Comparison of ENCODE assay signal across 8 mouse cellular contexts in the genomic region with DNA sequence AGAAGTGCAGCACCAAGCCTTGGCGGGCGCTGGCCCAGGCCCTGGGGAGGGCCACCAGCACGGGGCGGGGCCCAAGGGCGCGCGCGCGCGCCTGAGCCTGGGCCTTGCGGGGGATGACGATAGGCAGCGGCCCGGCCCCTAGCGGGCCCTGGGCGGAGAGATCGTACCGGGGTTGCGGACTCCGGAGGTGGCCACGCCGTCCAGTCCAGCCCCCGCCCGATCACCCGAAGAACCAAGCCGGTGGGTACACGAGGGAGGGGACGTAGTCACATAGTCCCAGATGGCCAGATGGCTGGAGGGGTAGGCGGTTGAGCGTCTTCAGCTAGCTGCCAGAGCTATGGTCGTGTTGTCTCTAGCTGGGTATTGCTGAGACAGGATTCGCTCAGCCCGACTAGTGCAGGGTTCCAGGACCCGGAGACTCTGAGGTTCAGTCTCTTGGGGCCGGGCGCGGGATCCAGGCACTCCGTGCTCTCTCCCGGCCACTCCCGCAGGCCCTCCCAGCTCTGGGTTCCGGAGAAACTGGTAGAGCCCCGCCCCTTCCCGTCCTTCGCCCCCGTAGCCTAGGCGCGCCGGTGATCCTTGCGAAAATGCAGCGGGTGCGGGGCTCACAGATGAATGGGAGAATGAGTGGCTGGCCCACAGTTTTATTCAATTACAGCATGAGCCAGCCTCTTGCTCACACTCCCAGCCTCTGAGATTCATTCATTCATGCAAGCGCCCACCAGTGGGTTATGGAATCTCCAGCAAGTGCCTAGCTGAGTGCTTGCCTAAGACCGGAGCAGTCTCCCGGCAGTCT. TPM values are rescaled to one million over a fixed set of nuclear protein-coding genes. Genes with fewer than 3 reads are reported as not detected.
A peak's percentile ranks its signal among the peaks of the same experiment; 100 is the strongest.
DNase-seq lines count a peak whose midpoint lies in the region; ATAC-seq and TF ChIP-seq lines count a peak whose summit lies in the region.

No protein-coding gene starts in this region.

- H3K27me3 ChIP-seq in cerebellum, adult 2 months (ENCODE audit: control insufficient read depth, insufficient read depth, low read length), result no peaks in the 10 kb centered on the region
- no peaks in the 10 kb centered on the region for H3K27me3 ChIP-seq in forebrain, postnatal 0 days (ENCODE audit: insufficient read depth, low read length)
- H3K27me3 ChIP-seq in lung, postnatal 0 days (replicated peaks; ENCODE audit: insufficient read depth, low read length), result no peaks in the 10 kb centered on the region

- ATAC-seq in forebrain, postnatal 0 days, result peak; percentile 62
- peak; percentile 22 to 40; a peak in 3 of 4 replicates for ATAC-seq in hematopoietic stem cell, adult 5-6 weeks (replicated peaks in 1 of 2; ENCODE audit: insufficient read depth in 1 of 2, low FRiP score in 2 of 2, low TSS enrichment in 1 of 2, low read depth in 1 of 2, poor library complexity in 2 of 2, severe bottlenecking in 2 of 2)
- ATAC-seq in lung, postnatal 0 days, result peak; percentile 57

- no peak for TF ChIP-seq CTCF in cerebellum, adult 2 months (IDR thresholded peaks at IDR 0.05; ENCODE audit: borderline replicate concordance, insufficient read depth, low read depth, low read length)
- TF ChIP-seq CTCF in forebrain, postnatal 0 days (IDR thresholded peaks at IDR 0.05; ENCODE audit: low read depth), result no peak
- TF ChIP-seq CTCF in lung, postnatal 0 days (IDR thresholded peaks at IDR 0.05), result 0 out of 2 replicates have a peak, but pooled peaks have one; percentile 18

- H3K9me3 ChIP-seq in forebrain, postnatal 0 days (ENCODE audit: low read length), result no peaks in the 10 kb centered on the region
- H3K9me3 ChIP-seq in lung, postnatal 0 days (ENCODE audit: low read length), result no peaks in the 10 kb centered on the region

- H3K27ac ChIP-seq in cerebellum, adult 2 months (ENCODE audit: insufficient read depth, low read length), result peak overlapping the region; percentile 98
- H3K27ac ChIP-seq in forebrain, postnatal 0 days (ENCODE audit: low read depth, low read length), result peak overlapping the region; percentile 72
- peak overlapping the region; percentile 97 for H3K27ac ChIP-seq in lung, postnatal 0 days (ENCODE audit: low read length)

- peak overlapping the region; percentile 99 for H3K4me3 ChIP-seq in cerebellum, adult 2 months (replicated peaks; ENCODE audit: insufficient read depth, low read depth, low read length)
- H3K4me3 ChIP-seq in forebrain, postnatal 0 days (ENCODE audit: low read depth, low read length), result peak overlapping the region; percentile 55
- peak overlapping the region; percentile 73 for H3K4me3 ChIP-seq in lung, postnatal 0 days (ENCODE audit: low read depth, low read length)

- H3K4me2 ChIP-seq in forebrain, postnatal 0 days (ENCODE audit: low read depth), result peak overlapping the region; percentile 85
- peak overlapping the region; percentile 73 for H3K4me2 ChIP-seq in lung, postnatal 0 days (replicated peaks; ENCODE audit: low read depth, low read length)

- under 1% methylated on average over 54 of the region's 54 CpGs for WGBS in cerebellum, adult 2 months
- under 1% methylated on average over 54 of the region's 54 CpGs for WGBS in forebrain, postnatal 0 days
- 0% methylated on average over 47 of the region's 54 CpGs for whole genome bisulfite sequencing in lung, postnatal 0 days

- peak; percentile 65; the same call in 1 of the 2 replicates for TF ChIP-seq POLR2A in cerebellum, adult 2 months (IDR thresholded peaks at IDR 0.05; ENCODE audit: borderline replicate concordance, insufficient read depth, low read length)

- DNase-seq in MEL-GATA-1-ER (ENCODE audit: extremely low read depth, low read depth), result peak; percentile 64
- peak; percentile 83 to 84 for DNase-seq in cerebellum, adult 2 months
- DNase-seq in forebrain, postnatal 0 days, result peak; percentile 70
- peak; percentile 67 to 77 for DNase-seq in layer of hippocampus, postnatal 10 days (ENCODE audit: low spot score in 2 of 2)
- DNase-seq in lung, postnatal 0 days (ENCODE audit: low spot score), result peak; percentile 88
- peak; percentile 87 for DNase-seq in ovary, postnatal 36 days (ENCODE audit: low spot score)
- DNase-seq in thymus, postnatal 25 days, result peak; percentile 76

- peak overlapping the region; percentile 79 for H3K9ac ChIP-seq in forebrain, postnatal 0 days
- H3K9ac ChIP-seq in lung, postnatal 0 days (replicated peaks; ENCODE audit: low read depth), result peak overlapping the region; percentile 79

- H3K36me3 ChIP-seq in forebrain, postnatal 0 days (ENCODE audit: insufficient read depth), result no peaks in the 10 kb centered on the region
- H3K36me3 ChIP-seq in lung, postnatal 0 days (ENCODE audit: insufficient read depth, low read length), result 0 out of 2 replicates have a peak, but pooled peaks cover 4% of the 10 kb centered on the region

- TF ChIP-seq EP300 in lung, postnatal 0 days (IDR thresholded peaks at IDR 0.05), result 0 out of 2 replicates have a peak, but pooled peaks have one; percentile 15

- H3K4me1 ChIP-seq in cerebellum, adult 2 months (ENCODE audit: control insufficient read depth, insufficient read depth, low read length), result peaks cover 34% of the 10 kb centered on the region
- H3K4me1 ChIP-seq in forebrain, postnatal 0 days (ENCODE audit: insufficient read depth), result peaks cover 23% of the 10 kb centered on the region
- H3K4me1 ChIP-seq in lung, postnatal 0 days (ENCODE audit: insufficient read depth, low read depth, low read length), result peaks cover 33% of the 10 kb centered on the region

RNA-seq across cellular contexts. Expression of a gene that starts 1.3 kb away (rescaled TPM):
- polyA plus RNA-seq in cerebellum, adult 2 months (2012; rRNA removed), result 26.9 and 28.5 TPM in 2 replicates
- 17.5 and 21.0 TPM in 2 replicates for total RNA-seq in forebrain, postnatal 0 days (2014; rRNA removed)
- polyA plus RNA-seq in forebrain, postnatal 0 days (2015; fragmentation: Nextera tagmentation; extraction: Ambion mirVana), result 6.5 and 8.2 TPM in 2 replicates
- total RNA-seq in hematopoietic stem cell, adult 5-6 weeks (2017), result 28.3 and 35.9 TPM in 2 replicates
- total RNA-seq in layer of hippocampus, postnatal 10 days (2021), result 10 to 100 TPM; 27.6 to 27.9 TPM
- polyA plus RNA-seq in lung, postnatal 0 days (2015; fragmentation: Nextera tagmentation; extraction: Ambion mirVana), result 88.5 and 102 TPM in 2 replicates

RNA-seq across cellular contexts. Expression of a gene that starts 20.8 kb away (rescaled TPM):
- 81.3 and 87.4 TPM in 2 replicates for polyA plus RNA-seq in cerebellum, adult 2 months (2012; rRNA removed)
- 52.4 and 57.4 TPM in 2 replicates for total RNA-seq in forebrain, postnatal 0 days (2014; rRNA removed)
- 50.2 and 50.7 TPM in 2 replicates for polyA plus RNA-seq in forebrain, postnatal 0 days (2015; fragmentation: Nextera tagmentation; extraction: Ambion mirVana)
- 54.1 and 59.6 TPM in 2 replicates for total RNA-seq in hematopoietic stem cell, adult 5-6 weeks (2017)
- 10 to 100 TPM; 47.4 to 49.7 TPM for total RNA-seq in layer of hippocampus, postnatal 10 days (2021)
- polyA plus RNA-seq in lung, postnatal 0 days (2015; fragmentation: Nextera tagmentation; extraction: Ambion mirVana), result 60.2 and 71.4 TPM in 2 replicates

RNA-seq across cellular contexts. Expression of a gene that starts 27.4 kb away (rescaled TPM):
- polyA plus RNA-seq in cerebellum, adult 2 months (2012; rRNA removed), result 80.6 and 83.1 TPM in 2 replicates
- 88.7 and 89.8 TPM in 2 replicates for total RNA-seq in forebrain, postnatal 0 days (2014; rRNA removed)
- polyA plus RNA-seq in forebrain, postnatal 0 days (2015; fragmentation: Nextera tagmentation; extraction: Ambion mirVana), result 90.9 and 93.4 TPM in 2 replicates
- 50.9 and 61.0 TPM in 2 replicates for total RNA-seq in hematopoietic stem cell, adult 5-6 weeks (2017)
- total RNA-seq in layer of hippocampus, postnatal 10 days (2021), result 100 to 1,000 TPM; 127 to 129 TPM
- 83.8 and 90.3 TPM in 2 replicates for polyA plus RNA-seq in lung, postnatal 0 days (2015; fragmentation: Nextera tagmentation; extraction: Ambion mirVana)

Comparison
In these comparisons a context has a peak if more than half of its experiments do, and no peak if none do; other contexts are left out.
1. Peak in every context shown above with its lines: DNase-seq, ATAC-seq, H3K4me3 ChIP-seq and H3K27ac ChIP-seq.